Mouse (Mus musculus) CD4-positive, CD25-positive, alpha-beta regulatory T cell, adult 4 months (primary cell): Measurements from ENCODE around the gene Hal. TPM values are rescaled to one million over a fixed set of nuclear protein-coding genes. Genes with fewer than 3 reads are reported as not detected.
A peak's percentile ranks its signal among the peaks of the same experiment; 100 is the strongest.
"Not testable (repeated sequence)": the region's sequence is repeated elsewhere in the genome, so short reads cannot be mapped to it uniquely, and the experiment has no call there.

Experiments used
- ATAC-seq: one replicate; pipeline ENCODE4 v1.8.0; 2017
- polyA plus RNA-seq, 2 experiments: library from polyadenylated mRNA; unstranded; fragments of 100-300 nt; shearing (Covaris generic); gene quantifications; one replicate each; pipeline ENCODE4 v1.2.1; 2017

Hal gene
- polyA plus RNA-seq, 2 experiments from 2014 or later = 1.0 TPM; not detected in 1

DNA sequence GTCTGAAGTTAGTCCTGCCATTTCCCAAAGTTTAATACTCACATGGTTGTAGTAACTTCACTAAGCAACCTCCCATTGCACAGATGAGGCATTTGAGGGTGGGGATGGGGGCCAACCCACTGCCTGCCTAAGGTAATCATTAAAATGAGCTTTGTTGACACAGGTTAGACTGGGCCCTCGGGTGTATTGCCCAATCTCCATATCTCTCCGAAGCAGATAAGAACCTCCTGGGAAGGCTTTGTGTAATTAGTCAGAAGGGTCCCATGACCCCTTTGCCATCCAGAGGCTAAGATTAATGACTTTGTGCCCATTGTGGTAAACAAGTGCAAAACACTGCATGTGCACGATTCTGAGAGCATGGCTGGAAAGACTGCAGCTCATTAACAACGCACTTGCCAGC lies 29.2 kb downstream of the Hal start:
- ATAC-seq = no peak

DNA sequence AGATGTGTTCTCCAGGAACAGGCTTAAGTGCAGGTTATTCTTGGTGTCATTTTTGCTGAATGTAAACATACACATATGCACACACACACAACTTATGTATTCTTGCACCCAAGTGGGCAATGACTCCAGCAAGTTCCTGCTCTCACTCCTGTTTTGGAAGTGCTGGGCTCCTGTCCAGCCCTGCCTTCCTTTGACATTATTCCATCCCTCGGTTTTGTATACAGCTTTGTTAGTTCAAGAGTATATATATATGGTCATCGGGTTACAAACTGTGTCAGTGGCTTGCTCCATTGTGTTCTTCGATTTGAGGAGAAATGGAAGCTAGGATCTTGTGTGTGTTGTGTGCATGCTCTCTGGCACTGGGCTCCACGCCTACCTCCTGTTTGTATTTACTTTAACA lies 29.6 kb downstream of the Hal start:
- ATAC-seq = no peak

DNA sequence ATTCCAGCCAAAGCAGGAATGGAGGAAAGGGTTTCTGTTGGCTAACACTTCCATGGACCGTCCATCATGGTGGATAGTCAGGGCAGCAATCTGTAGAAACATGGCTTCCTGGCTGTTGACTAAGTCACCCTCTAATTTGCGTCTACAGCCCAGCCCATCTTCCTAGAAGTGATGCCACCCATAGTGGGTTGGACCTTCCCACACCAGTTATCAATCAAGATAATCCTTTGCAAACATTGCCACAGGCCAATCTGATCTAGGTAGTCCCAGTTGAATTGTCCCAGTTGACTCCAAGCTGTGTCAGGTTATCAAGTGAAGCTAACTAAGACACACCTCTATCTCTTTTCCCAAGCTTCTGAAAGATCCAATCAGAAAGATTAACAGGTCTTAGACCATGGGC lies 30.1 kb downstream of the Hal start:
- ATAC-seq = no peak

DNA sequence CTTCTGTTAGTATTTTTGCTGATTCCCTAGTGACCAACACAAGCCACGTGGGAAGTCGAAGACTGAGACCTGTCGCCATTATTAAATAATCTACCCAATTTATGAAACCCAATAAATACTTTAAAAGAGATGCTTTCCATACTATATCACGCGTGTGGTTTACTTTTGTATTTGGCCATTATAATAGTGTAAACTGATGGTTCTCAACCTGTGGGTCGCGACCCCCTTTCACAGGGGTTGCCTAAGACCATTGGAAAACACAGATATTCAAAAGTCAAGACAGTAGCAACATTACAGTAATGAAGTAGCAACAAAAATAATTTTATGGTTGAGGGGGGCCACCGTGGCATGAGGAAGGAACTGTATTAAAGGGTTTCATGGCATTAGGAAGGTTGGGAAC lies 30.6 kb downstream of the Hal start:
- no peak for ATAC-seq

DNA sequence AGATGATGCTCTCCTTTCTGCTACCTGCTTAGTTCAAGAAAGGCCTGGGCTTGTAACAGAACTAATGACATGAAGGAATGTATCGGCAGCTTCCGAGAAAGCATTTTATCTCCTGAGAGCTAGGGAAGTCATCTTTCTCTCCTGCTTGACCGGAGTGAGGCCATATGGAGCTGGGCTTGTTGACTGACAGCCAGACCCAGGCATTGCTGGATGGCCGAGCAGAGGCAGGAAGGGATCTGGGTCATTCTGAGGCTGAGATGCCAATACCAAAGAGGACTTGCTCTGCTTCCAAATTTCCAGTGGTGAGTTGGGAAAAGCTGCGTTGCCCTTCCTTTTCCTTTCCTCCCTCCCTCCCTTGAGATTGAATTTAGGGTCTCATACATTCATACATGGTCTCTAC lies 31.2 kb downstream of the Hal start:
- ATAC-seq = no peak

DNA sequence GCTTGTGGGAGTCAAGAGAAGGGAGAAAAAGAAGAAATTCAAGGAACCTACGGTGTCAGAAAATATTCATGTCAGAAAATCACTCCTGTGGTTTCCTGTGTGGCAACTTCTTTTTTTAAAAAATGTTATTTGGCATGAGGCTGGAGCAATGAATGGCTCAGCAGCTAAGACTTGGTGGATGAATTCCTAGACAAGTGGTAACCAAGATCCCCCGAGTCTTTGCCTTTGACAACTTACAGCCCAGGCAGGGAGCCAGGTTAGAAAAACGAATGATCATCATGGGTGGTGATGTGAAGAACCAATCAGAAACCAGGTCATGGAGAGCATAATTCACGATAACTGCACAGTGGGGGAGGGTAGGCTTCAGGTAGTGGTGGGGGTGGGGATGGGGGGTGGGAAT lies 32.4 kb downstream of the Hal start:
- ATAC-seq = no peak

DNA sequence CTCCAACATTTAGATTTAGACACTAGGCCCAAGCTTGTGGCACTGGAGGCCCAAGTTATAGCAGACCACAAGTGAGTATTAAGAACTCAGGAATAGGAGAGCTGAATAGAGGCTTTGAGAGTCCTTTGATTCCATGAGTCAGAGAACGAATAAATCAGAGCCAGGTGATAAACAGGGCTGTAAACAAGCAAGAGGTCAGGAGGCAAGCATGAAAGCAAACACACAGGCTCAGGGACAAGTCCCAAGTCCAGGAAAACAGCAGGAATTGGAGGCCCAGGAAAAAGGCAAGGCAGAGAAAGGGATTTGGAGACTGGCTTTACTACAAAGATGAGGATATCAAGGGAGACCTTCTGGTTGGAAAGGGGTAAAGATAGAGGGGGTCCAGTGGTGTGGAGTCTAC lies 36.8 kb downstream of the Hal start:
- ATAC-seq = no peak

DNA sequence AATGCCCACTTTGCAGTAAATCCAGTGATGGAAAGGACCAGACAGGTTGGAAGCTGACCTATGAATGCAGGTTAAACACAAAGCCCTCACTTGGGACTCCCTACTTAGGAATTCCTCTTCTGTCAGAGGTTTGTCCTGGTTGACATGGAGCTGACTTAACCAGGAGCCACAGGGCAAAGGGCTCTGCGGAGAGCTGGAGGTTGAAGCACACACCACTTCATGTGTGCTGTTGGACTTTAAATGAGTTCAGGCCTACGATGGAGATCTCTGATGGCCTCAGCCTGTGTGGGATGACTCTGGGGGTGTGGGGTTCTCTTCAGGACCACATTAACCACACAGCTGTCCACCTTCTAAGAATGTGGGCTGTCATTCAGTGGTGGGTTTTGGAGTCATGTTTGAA lies 49.7 kb downstream of the Hal start:
- ATAC-seq = no peak

DNA sequence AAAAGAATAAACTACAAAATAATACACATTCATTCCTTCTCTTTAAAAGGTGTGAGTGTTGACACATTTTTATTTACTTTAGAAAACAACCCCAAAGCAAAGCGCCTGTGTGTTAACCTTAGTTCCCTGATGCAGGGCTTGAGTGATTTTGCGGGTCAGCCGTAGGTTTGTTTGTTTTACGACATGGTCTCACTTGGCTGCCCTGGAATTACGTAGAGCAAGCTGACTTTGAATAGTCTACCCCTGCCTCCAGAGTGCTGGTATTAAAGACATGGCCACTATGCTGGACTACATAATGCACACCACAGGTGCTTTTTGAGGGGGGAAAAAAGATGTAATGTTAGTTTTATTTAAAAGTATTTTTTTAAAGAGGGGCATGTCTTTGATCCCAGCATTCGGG lies 50.2 kb downstream of the Hal start:
- no peak for ATAC-seq

DNA sequence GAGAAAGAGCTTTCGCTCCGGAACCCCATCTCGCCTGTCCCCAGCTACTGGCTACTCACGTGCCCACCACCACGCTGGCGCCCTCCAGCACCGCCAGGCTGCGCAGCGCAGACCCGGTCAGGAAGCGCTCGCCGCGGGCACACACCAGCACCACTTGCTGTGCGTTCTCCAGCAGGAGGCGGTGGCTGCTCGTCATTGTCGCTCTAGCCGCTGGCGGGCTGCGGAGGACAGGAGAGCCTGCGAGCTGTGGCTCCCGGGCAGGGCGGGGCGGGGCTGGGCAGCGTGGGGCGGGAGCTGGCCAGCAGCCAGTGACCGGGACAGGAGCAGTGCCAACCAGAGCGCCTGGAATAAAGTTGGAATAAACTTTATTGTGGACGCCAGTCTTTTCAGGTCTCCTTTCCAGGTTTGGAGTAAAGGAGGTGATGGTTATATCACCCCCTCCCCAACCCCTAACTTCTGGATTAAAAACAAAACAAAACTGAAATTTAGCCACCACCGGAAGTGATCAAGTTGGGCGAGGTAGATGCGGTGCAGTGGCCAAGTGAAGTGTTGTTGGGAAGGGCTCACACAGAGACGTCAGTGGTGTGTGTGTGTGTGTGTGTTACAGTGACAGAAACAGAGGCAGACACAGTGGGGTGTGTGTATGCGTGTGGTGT lies 51.3 kb downstream of the Hal start, which contains the start of gene Amdhd1:
Gene Amdhd1, minus strand, starts transcription at position 259 of the 656 bp plus-strand sequence.
- peak; percentile 72 for ATAC-seq

DNA sequence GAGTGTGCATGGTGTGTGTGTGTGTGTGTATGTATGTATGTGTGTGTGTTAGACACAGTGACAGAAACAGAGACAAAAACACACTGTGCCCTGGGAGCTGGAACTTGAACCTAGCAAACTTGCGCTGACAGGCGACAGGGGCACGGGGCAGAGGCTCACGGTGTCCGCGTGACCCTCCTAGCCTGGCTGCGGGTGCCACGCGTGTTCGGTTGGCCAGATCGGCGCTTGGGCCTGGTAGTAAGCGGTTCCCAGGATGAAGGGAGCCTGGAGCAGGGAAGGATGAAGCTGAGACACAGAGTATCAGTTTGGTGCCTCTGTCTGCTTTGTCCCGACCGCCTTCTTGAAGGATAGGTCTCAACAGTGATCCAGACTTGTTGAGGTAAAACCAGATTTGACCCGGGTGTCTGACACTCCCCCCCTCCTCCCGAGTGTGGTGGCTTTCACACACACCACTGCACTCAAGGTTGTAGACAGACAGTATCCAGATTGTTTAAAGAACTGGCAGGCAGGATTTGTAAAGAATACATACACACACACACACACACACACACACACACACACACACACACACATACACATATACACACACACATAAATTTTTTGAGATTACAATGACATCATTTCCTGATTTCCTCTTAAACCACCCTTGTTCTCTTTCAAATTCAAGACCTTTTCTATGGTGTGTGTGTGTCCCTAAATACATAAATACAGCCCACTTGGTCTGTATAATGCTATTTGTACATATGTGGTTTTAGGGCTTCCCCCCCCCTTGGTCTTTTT lies 52.1 kb downstream of the Hal start, which contains the start of gene Ccdc38:
Gene Ccdc38, plus strand, starts transcription at position 202 of the 780 bp plus-strand sequence.
- peak; percentile 36 for ATAC-seq

DNA sequence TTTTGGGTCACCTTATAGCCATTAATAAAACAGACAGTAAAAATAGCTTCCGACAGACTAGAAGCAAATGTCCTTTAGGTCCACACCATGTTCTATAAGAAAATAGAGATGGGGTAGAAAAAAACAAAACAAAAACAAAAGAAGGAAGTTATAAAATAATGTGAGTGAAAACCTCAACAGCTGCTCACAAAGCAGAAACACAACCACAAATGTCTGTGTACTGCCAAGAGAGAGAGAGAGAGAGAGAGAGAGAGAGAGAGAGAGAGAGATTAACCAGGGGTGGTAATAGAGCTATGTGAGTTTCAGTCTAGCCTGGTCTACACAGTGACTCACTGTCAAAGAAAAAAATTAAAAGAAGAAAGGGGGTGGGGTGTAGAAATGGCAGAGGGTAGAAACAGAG lies 53.0 kb downstream of the Hal start:
- peak; percentile 38 for ATAC-seq

DNA sequence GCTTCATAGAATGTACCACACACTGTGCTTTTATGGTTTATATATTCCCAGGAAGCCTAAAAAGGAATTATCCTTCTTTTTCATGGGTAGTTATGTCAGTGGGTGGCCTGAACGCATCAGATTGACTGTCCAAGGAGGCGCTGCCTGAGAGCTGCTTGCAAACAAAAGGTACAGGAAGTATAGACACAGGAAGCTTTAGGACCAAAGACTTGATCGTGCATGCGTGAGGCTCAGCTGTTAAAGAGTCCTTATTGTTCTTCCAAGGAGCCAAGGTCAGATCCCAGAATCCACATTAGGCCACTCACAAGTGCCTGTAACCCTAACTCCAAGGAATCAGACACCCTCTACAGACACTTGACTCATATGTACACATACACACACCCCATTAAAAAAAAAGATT lies 53.8 kb downstream of the Hal start:
- peak; percentile 18 for ATAC-seq

DNA sequence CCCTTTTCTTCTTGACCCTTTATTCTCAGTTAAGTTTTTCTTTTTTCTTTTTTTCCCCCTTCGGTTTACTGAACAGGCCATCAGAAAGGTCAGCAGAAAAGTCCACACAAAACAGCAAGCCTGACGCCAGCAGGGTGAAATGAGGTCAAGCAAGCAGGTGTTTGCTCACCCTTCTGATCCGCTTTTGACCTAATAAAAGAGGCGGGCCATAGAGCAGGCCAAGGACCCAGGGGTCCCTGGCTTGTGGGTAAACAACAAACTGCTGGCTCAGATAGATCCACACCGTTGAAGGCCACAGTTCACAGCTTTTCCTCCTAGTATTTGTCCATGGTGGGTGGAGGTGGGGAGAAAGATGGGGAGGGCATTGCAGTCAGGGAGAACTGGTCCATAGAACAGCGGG lies 54.6 kb downstream of the Hal start:
- ATAC-seq = no peak

DNA sequence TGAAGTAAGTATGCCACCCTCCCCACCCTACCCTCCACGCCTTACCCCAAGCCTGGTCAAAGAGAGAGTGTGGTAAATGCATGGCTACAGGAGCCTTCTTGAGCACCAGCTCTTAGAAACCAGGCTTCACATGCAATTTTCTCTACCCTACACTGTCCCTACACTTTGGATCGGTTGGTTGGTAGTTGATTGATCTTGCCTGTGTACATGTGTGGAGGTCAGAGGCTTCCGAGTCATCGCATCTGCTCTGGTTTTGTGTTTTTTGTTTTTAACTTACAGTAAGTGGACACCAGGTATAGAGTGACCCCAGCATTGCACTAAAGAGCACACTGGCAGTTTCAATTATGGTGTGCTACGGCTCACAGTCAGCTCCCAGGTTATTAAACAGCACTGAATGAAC lies 55.6 kb downstream of the Hal start:
- no peak for ATAC-seq

DNA sequence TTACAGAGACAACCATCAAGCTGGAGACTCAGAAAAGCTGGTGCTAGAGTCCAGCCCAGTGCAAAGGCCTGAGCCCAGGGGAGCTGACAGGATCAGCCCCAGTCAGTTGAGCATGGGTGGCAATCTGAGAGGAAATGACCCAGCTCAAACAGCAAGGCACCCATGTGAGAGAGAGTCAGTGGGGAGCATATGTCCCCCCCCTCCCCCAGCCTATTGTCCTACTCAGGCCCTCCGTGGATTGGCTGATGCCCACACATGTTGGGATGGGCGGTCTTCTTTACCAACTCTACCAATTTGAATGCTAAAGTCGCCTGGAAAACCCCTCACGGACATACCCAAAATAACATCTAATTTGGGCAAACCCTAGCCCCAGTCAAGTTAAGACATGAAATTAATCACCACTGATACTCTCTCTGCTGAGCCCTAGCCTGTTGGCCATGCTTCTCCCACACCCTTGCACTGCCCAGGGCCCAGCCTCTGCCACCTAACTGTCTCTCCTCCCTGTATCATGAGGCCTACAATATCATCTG lies 59.2 kb downstream of the Hal start:
- ATAC-seq = no peak

DNA sequence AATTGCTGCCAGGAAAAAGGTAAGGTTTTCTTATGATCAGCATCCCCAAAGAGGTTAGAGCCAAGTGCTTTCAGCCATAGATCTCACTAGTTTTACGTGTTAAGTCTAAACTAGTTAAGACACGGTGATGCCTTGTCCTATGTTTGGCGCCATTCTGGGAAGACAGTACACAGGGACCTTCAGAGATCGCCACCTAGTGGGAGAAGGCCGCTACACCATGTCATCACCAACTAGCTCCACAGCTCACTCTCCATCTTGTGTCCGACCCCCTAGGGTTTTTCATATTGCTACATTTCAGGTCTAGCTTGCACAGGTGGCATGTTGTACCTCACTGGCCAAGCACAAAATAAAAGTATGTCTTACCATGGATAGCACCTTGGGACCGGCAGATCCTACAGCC lies 60.4 kb downstream of the Hal start:
- ATAC-seq = peak; percentile 100

DNA sequence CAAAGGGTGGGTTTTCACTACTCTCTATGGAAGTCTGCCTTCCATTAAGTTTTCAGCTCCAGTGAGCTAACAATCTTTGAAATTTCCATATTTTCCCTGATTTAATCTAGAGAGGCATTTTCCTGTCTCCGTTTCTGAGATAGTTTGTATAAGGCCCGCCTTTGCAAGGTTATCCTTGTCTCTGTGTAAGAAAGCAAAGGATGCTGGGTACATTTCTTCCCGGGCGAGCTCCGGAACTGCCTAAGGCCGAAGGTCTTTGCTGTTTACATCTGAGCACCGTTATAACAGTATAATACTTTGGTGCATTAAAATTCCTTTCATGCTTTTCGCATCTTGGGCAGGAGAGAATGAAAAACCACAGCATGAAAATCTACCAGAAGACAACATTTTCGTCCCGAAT lies 61.3 kb downstream of the Hal start:
- no peak for ATAC-seq

DNA sequence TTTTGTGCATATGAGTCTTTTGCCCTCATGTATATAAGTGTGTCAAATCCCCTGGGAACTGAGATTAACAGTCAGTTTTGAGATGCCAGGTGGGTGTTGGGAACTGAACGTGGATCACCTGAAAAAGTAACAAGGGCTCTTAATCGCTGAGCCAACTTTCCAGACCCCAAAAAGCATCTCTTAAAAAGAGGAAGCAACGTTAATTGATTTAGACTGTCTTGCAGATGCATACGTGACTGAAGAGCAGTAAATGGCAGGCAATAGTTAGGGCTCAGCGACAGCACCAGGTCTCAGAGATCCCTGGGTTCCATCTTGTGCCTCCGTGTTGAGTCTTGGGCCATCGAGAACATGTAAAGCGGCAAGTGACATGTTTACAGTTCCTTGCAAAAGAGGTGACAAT lies 64.0 kb downstream of the Hal start:
- ATAC-seq = no peak

DNA sequence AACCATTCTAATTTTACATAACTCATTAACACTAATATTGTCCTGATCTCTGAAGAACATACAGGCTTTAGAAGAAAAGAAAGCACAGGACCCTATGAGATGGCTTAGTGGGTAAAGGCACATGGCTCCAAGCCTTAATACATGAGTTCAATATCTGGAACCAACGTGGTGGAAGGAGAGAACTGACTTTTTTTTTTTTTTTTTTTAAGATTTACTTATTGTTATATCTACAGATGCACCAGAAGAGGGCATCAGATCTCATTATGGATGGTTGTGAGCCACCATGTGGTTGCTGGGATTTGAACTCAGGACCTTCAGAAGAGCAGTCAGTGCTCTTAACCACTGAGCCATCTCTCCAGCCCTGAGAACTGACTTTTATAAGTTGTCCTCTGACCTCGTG lies 69.4 kb downstream of the Hal start:
- ATAC-seq = not testable (repeated sequence)

DNA sequence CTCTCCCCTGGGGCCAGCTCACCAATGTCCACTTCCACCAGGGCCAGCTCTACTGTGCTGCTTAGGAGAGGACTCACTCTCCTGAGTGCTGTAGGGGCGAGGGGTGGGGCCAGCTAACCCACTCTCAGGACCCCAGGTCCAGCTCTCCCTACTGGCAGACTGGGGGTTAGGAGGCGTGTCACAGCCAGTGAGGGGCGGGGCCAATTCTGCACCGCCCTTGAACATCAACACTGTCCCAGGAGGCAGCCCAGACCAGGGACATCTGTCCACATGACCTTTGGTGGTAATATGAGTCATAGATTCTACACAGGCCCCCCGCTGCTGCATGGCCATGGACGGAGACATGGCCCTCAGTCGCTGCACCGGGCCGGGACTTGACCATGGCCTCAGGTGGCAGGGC lies 71.2 kb downstream of the Hal start:
- ATAC-seq = no peak

DNA sequence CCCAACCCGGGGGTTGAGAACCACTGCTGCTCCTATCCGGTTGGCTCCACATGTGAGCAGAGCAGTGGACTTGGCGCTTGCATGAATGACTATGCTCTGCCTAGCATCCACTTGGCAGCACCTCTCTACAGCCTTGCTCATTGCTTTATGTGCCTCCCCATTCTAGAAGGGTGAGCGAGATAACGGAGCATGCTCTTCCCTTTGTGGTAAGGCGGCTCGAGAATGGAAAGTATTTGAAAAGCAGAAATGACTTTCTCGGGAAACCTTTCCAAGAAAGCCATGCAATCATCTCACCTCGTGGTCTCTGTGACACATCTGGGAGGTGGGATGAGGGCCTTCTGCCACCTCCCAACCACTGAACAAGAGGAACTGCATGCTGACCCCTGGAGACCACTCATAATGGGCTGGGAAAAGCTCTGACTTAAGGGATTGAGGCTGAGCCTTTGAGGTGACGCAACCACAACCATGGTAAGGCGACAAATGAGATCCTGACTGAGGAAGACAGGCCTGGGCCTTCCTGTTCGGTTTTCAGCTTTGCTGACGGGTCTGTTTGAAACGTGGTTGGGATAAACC lies 76.0 kb downstream of the Hal start:
- ATAC-seq = no peak

DNA sequence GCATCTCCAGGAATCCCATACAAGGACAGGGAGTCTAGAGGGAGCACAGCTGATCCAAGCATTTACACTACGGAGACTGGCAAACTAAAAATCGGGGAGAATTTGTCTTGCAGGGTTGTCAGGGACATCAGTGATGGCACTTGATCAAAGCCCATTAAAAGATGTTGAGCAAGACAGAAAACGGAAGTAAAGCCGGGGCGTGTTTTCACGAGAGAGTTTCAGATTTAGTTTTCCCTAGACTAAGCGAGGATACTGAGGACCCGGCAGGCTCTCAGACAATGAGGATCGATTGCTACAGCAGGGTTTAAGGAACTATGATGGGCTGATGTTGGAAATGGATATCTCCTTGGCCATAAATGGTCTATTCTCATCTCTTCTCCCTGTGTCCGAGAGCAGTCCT lies 78.5 kb downstream of the Hal start:
- no peak for ATAC-seq
